Comparison of ENCODE assay signal across 18 mouse cellular contexts in genomic region chr7:96814581-96814980, GRCm38 (mm10).
DNase-seq lines count a peak whose midpoint lies in the region; ATAC-seq and TF ChIP-seq lines count a peak whose summit lies in the region.
"Had no signal": no experiment of that assay in that cellular context is flagged by ENCODE, and none has a peak within 500 bp of the region (broad histone marks: within the 10 kb centered on the region; RNA-seq: fewer than 3 reads in every experiment).

No protein-coding gene starts in this region.

- H3K9me3 ChIP-seq in heart, embryonic 15.5 days (replicated peaks) = no peaks in the 10 kb centered on the region
- no peaks in the 10 kb centered on the region for H3K9me3 ChIP-seq in lung, embryonic 14.5 days (ENCODE audit: low read depth, low read length)
- no peaks in the 10 kb centered on the region for H3K9me3 ChIP-seq in embryonic facial prominence, embryonic 15.5 days (replicated peaks)
- no peaks in the 10 kb centered on the region for H3K9me3 ChIP-seq in stomach, embryonic 14.5 days (ENCODE audit: control insufficient read depth, low read depth, low read length)

- peak overlapping the region; percentile 67 for H3K27ac ChIP-seq in heart, embryonic 15.5 days
- peak overlapping the region; percentile 82 for H3K27ac ChIP-seq in lung, embryonic 14.5 days (ENCODE audit: low read depth)
- peak overlapping the region; percentile 85; the same call in 1 of the 2 replicates for H3K27ac ChIP-seq in embryonic facial prominence, embryonic 15.5 days (replicated peaks)
- peak overlapping the region; percentile 70 for H3K27ac ChIP-seq in stomach, embryonic 14.5 days (ENCODE audit: low read length)
- H3K27ac ChIP-seq: hindbrain, embryonic 14.5 days; liver, embryonic 14.5 days had no signal

- peaks cover 9% of the 10 kb centered on the region for H3K4me1 ChIP-seq in heart, embryonic 15.5 days (replicated peaks)
- H3K4me1 ChIP-seq in lung, embryonic 14.5 days (ENCODE audit: insufficient read depth) = peaks cover 16% of the 10 kb centered on the region
- peaks cover 26% of the 10 kb centered on the region for H3K4me1 ChIP-seq in embryonic facial prominence, embryonic 15.5 days
- H3K4me1 ChIP-seq in stomach, embryonic 14.5 days (ENCODE audit: control insufficient read depth, insufficient read depth, low read length) = peaks cover 14% of the 10 kb centered on the region

- H3K4me3 ChIP-seq in heart, embryonic 15.5 days = no peak overlapping the region
- H3K4me3 ChIP-seq in lung, embryonic 14.5 days (ENCODE audit: low read depth, low read length) = no peak overlapping the region
- no peak overlapping the region for H3K4me3 ChIP-seq in embryonic facial prominence, embryonic 15.5 days (replicated peaks)
- no peak overlapping the region for H3K4me3 ChIP-seq in stomach, embryonic 14.5 days (ENCODE audit: low read depth, low read length)

- H3K36me3 ChIP-seq in heart, embryonic 15.5 days = no peaks in the 10 kb centered on the region
- H3K36me3 ChIP-seq in lung, embryonic 14.5 days (ENCODE audit: insufficient read depth) = no peaks in the 10 kb centered on the region
- no peaks in the 10 kb centered on the region for H3K36me3 ChIP-seq in embryonic facial prominence, embryonic 15.5 days
- H3K36me3 ChIP-seq in stomach, embryonic 14.5 days (ENCODE audit: control insufficient read depth, insufficient read depth, low read length) = no peaks in the 10 kb centered on the region

- no peak for TF ChIP-seq CTCF in lung, embryonic 14.5 days (IDR thresholded peaks at IDR 0.05; ENCODE audit: low read depth)

- no peak for DNase-seq in heart, adult 18-20 months
- DNase-seq in lung, embryonic 14.5 days = no peak
- DNase-seq in lung, postnatal 14 days = no peak
- DNase-seq in urinary bladder, adult 18-20 months (ENCODE audit: low spot score in 2 of 2) = no peak
- no peak for DNase-seq in adipocyte (ENCODE audit: low spot score)
- DNase-seq: adrenal gland, postnatal 14 days; B cell, adult 2 months; cerebellum, adult 9-10 months; embryo, embryonic 11 days; gastrocnemius, postnatal 10 days; right cerebral cortex, postnatal 14 days; thymus, adult 2 months had no signal

- no peak for ATAC-seq in heart, embryonic 15.5 days (replicated peaks; ENCODE audit: insufficient number of reproducible peaks, insufficient read depth, low FRiP score, low read depth)
- no peak for ATAC-seq in lung, embryonic 14.5 days (ENCODE audit: insufficient read depth)
- ATAC-seq in embryonic facial prominence, embryonic 15.5 days (ENCODE audit: insufficient number of reproducible peaks, low FRiP score, low TSS enrichment, low read depth) = no peak
- ATAC-seq in stomach, embryonic 14.5 days (ENCODE audit: insufficient number of reproducible peaks, insufficient read depth, low FRiP score, low read depth) = no peak

- no peak overlapping the region for H3K9ac ChIP-seq in heart, embryonic 15.5 days
- no peak overlapping the region for H3K9ac ChIP-seq in lung, embryonic 14.5 days
- H3K9ac ChIP-seq in embryonic facial prominence, embryonic 15.5 days = no peak overlapping the region
- H3K9ac ChIP-seq in stomach, embryonic 14.5 days (replicated peaks; ENCODE audit: low read depth, low read length) = no peak overlapping the region
- H3K9ac ChIP-seq: hindbrain, embryonic 14.5 days; liver, embryonic 14.5 days had no signal

- no peaks in the 10 kb centered on the region for H3K27me3 ChIP-seq in heart, embryonic 15.5 days
- no peaks in the 10 kb centered on the region for H3K27me3 ChIP-seq in lung, embryonic 14.5 days (ENCODE audit: insufficient read depth, low read length)
- H3K27me3 ChIP-seq in embryonic facial prominence, embryonic 15.5 days = no peaks in the 10 kb centered on the region
- H3K27me3 ChIP-seq in stomach, embryonic 14.5 days (ENCODE audit: control insufficient read depth, insufficient read depth, low read length) = no peaks in the 10 kb centered on the region

- H3K4me2 ChIP-seq in heart, embryonic 15.5 days = no peak overlapping the region
- H3K4me2 ChIP-seq in lung, embryonic 14.5 days = no peak overlapping the region
- H3K4me2 ChIP-seq in embryonic facial prominence, embryonic 15.5 days (replicated peaks) = no peak overlapping the region
- no peak overlapping the region for H3K4me2 ChIP-seq in stomach, embryonic 14.5 days (replicated peaks; ENCODE audit: low read depth, low read length)
- H3K4me2 ChIP-seq: heart, embryonic 11.5 days; hindbrain, embryonic 14.5 days had no signal
